Mouse (Mus musculus): ENCODE data around the gene Etnk2. TPM values are rescaled to one million over a fixed set of nuclear protein-coding genes. Genes with fewer than 3 reads are reported as not detected.

Etnk2 gene
- polyA plus RNA-seq, 1 experiment from 2014 or later = 4.9 TPM

DNA sequence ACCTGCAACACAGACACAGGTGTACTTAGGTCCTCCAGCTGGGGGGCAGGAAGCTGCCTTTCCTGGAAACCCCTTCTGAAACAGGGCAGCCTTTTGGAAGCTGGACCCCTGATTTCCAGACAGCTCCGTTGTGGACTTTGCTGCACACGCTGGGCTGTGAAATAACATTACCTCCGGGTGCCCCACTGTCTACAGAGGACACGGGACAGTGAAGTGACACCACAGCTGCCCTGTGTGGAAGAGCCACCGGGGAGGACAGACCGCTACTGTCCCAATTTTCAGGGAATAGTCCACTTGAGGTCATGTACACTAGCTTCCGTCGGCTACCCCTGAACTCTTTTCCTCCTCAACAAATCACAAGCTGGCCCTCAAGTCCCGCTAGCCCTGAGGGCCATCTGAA is 44.9 kb downstream of the Etnk2 start:
- no peak overlapping the region for H3K27ac ChIP-seq (ENCODE audit: low read length)
- WGBS = 33% methylated on average over 9 of the region's 9 CpGs

GRCm38 (mm10) chr1:133408880-133409516 is 45.6 kb downstream of the Etnk2 start:
- 0 out of 2 replicates have a peak, but pooled peaks cover 3% of the 10 kb centered on the region for H3K36me3 ChIP-seq (ENCODE audit: insufficient read depth, low read length)
- H3K9ac ChIP-seq (replicated peaks; ENCODE audit: low read length) = peak overlapping the region; percentile 42
- H3K4me3 ChIP-seq (ENCODE audit: low read length) = no peak overlapping the region
- H3K27me3 ChIP-seq (ENCODE audit: insufficient read depth, low read length) = no peaks in the 10 kb centered on the region
- H3K4me1 ChIP-seq (ENCODE audit: insufficient read depth, low read length) = peaks cover 55% of the 10 kb centered on the region
- H3K4me2 ChIP-seq (replicated peaks; ENCODE audit: low read depth, low read length) = no peak overlapping the region
- H3K9me3 ChIP-seq (ENCODE audit: low read length) = no peaks in the 10 kb centered on the region
- no peak for ATAC-seq (ENCODE audit: low FRiP score, low TSS enrichment)
- 17% methylated on average over 6 of the region's 6 CpGs for WGBS
- no peak overlapping the region; the same call in 1 of the 2 replicates for H3K27ac ChIP-seq (ENCODE audit: low read length)

More for the DNA sequence above, 44.9 kb downstream of the Etnk2 start:
- Histone ChIP-seq H3K9ac (replicated peaks; ENCODE audit: low read length) (no peak overlapping the region), H3K36me3 (ENCODE audit: insufficient read depth, low read length) (0 out of 2 replicates have a peak, but pooled peaks cover 3% of the 10 kb centered on the region), H3K4me3 (ENCODE audit: low read length) (no peak overlapping the region), H3K4me2 (replicated peaks; ENCODE audit: low read depth, low read length) (no peak overlapping the region), H3K27me3 (ENCODE audit: insufficient read depth, low read length) (no peaks in the 10 kb centered on the region), H3K4me1 (ENCODE audit: insufficient read depth, low read length) (peaks cover 48% of the 10 kb centered on the region), H3K9me3 (ENCODE audit: low read length) (no peaks in the 10 kb centered on the region)
- no peak for ATAC-seq (ENCODE audit: low FRiP score, low TSS enrichment)

DNA sequence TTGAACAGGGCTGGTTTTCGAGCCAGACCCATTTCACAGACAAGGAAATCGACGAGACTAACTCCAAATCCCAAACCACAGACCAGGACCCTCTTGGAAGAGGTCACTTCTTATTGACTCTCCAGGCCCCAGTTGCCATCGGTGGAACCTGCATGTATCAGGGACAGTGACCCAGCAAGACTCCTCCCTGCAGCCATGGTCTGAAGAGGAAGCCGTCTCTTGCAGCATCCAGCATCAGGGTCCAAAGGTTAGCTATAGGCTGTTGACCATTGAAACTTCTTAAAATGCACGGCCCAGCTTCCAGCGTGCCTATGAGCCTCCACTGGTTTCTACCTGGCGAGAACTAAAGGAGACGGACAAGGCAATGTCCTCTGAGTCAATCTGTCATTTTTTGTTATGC is 46.4 kb downstream of the Etnk2 start:
- Histone ChIP-seq H3K9me3 (ENCODE audit: low read length) (no peaks in the 10 kb centered on the region), H3K4me3 (ENCODE audit: low read length) (no peak overlapping the region), H3K4me1 (ENCODE audit: insufficient read depth, low read length) (peaks cover 63% of the 10 kb centered on the region), H3K9ac (replicated peaks; ENCODE audit: low read length) (no peak overlapping the region), H3K4me2 (replicated peaks; ENCODE audit: low read depth, low read length) (no peak overlapping the region), H3K36me3 (ENCODE audit: insufficient read depth, low read length) (0 out of 2 replicates have a peak, but pooled peaks cover 3% of the 10 kb centered on the region), H3K27ac (ENCODE audit: low read length) (no peak overlapping the region), H3K27me3 (ENCODE audit: insufficient read depth, low read length) (no peaks in the 10 kb centered on the region)
- 61% methylated on average over 9 of the region's 9 CpGs for WGBS
- ATAC-seq (ENCODE audit: low FRiP score, low TSS enrichment) = no peak

DNA sequence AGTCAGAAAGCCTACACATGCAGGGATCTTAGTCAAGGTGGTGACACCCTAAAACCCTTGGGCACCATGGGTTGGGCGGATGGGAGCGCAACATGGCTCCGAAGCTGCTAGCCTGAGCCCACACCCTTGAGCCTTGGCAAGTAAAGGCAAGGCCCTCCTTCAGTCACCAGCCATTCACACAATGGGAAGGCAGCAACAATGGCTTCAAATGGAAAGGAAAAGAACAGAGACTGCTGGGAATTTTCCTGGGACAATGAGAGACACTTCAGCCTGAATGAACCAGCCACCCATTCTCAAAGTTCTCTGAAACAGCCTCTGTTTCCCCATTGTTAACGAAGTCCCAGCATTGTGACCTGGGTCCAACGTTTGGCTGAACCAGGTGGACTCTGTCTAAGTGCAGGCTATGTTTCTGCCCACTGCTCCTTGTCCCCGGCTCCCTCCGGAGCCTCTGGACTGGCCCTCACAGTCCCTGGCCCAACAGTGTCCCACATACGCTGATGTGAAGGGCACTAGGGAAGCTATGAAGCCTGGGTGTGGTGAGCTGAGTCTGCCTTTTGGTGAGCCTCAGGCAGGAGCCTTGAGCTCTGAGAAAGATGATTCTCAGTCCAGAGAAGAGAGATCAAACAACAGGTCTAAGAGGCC is 48.3 kb downstream of the Etnk2 start:
- ATAC-seq (ENCODE audit: low FRiP score, low TSS enrichment) = no peak
- Histone ChIP-seq H3K4me2 (replicated peaks; ENCODE audit: low read depth, low read length) (no peak overlapping the region), H3K9ac (replicated peaks; ENCODE audit: low read length) (no peak overlapping the region), H3K4me1 (ENCODE audit: insufficient read depth, low read length) (peaks cover 81% of the 10 kb centered on the region), H3K4me3 (ENCODE audit: low read length) (no peak overlapping the region), H3K27me3 (ENCODE audit: insufficient read depth, low read length) (no peaks in the 10 kb centered on the region), H3K36me3 (ENCODE audit: insufficient read depth, low read length) (no peaks in the 10 kb centered on the region), H3K9me3 (ENCODE audit: low read length) (no peaks in the 10 kb centered on the region), H3K27ac (ENCODE audit: low read length) (no peak overlapping the region)
- 79% methylated on average over 8 of the region's 8 CpGs for WGBS

- no peak overlapping the region for H3K4me3 ChIP-seq (ENCODE audit: low read length)
- ATAC-seq (ENCODE audit: low FRiP score, low TSS enrichment) = peak; percentile 29; the same call in 1 of the 2 replicates
- no peak overlapping the region for H3K9ac ChIP-seq (replicated peaks; ENCODE audit: low read length)
- H3K9me3 ChIP-seq (ENCODE audit: low read length) = no peaks in the 10 kb centered on the region
- no peaks in the 10 kb centered on the region for H3K36me3 ChIP-seq (ENCODE audit: insufficient read depth, low read length)
- 23% methylated on average over 9 of the region's 9 CpGs for whole genome bisulfite sequencing
- no peaks in the 10 kb centered on the region for H3K27me3 ChIP-seq (ENCODE audit: insufficient read depth, low read length)
- peaks cover 92% of the 10 kb centered on the region for H3K4me1 ChIP-seq (ENCODE audit: insufficient read depth, low read length)
- H3K27ac ChIP-seq (ENCODE audit: low read length) = peak overlapping the region; percentile 76
- 0 out of 2 replicates have a peak overlapping the region, but pooled peaks have one; percentile 10 for H3K4me2 ChIP-seq (replicated peaks; ENCODE audit: low read depth, low read length)
Observed at GRCm38 (mm10) chr1:133412941-133413340, 49.6 kb downstream of the Etnk2 start.

DNA sequence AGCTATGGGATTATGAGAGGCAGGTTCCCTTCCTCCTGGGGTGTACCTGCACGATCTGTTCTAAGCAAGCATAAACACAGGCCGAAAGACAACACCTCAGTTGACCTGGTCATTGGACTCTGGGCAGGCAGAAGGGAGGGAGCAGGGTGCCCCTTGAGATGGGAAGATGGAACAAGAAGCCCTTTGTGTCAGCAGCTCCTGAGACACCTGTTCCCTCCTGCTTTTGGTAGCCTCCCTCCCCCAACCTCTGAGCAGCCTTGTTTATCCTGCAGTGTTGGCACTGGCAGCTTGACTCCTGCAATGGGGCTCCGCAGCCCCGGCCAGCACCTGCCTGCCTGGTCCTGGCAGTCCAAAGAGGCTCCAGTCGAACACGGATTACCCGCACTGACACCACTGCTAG is 51.7 kb downstream of the Etnk2 start:
- Histone ChIP-seq H3K4me1 (ENCODE audit: insufficient read depth, low read length) (peaks cover 92% of the 10 kb centered on the region), H3K4me2 (replicated peaks; ENCODE audit: low read depth, low read length) (0 out of 2 replicates have a peak overlapping the region, but pooled peaks have one; percentile 6)

DNA sequence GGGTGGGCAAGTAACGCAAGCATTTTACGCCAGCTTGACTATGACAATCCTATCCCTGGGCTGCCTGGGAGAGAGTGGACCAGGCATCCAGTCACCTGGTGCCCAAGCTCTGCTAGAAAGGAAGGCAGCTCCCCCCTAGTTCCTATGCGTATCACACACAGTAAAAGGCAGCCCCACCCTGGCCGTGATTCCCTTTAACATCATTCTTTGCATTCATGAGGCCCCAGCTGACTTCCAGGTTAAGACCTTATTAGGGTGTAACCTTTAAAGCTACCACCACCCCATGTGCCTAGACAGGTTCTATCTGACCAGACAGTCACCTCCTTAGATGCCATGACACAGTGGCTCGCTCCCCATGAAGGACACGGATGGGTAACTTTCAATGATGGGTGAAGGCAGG is 52.1 kb downstream of the Etnk2 start:
- Histone ChIP-seq H3K4me3 (ENCODE audit: low read length) (no peak overlapping the region), H3K27ac (ENCODE audit: low read length) (peak overlapping the region; percentile 64), H3K4me1 (ENCODE audit: insufficient read depth, low read length) (peaks cover 95% of the 10 kb centered on the region), H3K4me2 (replicated peaks; ENCODE audit: low read depth, low read length) (no peak overlapping the region), H3K9ac (replicated peaks; ENCODE audit: low read length) (0 out of 2 replicates have a peak overlapping the region, but pooled peaks have one; percentile 8), H3K27me3 (ENCODE audit: insufficient read depth, low read length) (no peaks in the 10 kb centered on the region), H3K9me3 (ENCODE audit: low read length) (no peaks in the 10 kb centered on the region), H3K36me3 (ENCODE audit: insufficient read depth, low read length) (no peaks in the 10 kb centered on the region)
- 49% methylated on average over 6 of the region's 6 CpGs for WGBS
- ATAC-seq (ENCODE audit: low FRiP score, low TSS enrichment) = no peak

More for the DNA sequence above, 51.7 kb downstream of the Etnk2 start:
- H3K9ac ChIP-seq (replicated peaks; ENCODE audit: low read length) = 0 out of 2 replicates have a peak overlapping the region, but pooled peaks have one; percentile 8
- no peak overlapping the region for H3K4me3 ChIP-seq (ENCODE audit: low read length)
- H3K27ac ChIP-seq (ENCODE audit: low read length) = peak overlapping the region; percentile 64
- H3K36me3 ChIP-seq (ENCODE audit: insufficient read depth, low read length) = no peaks in the 10 kb centered on the region
- ATAC-seq (ENCODE audit: low FRiP score, low TSS enrichment) = 0 out of 2 replicates have a peak, but pooled peaks have one; percentile 2
- H3K9me3 ChIP-seq (ENCODE audit: low read length) = no peaks in the 10 kb centered on the region
- no peaks in the 10 kb centered on the region for H3K27me3 ChIP-seq (ENCODE audit: insufficient read depth, low read length)
- WGBS = 45% methylated on average over 7 of the region's 7 CpGs

GRCm38 (mm10) chr1:133416472-133416871 is 53.1 kb downstream of the Etnk2 start:
- Histone ChIP-seq H3K4me3 (ENCODE audit: low read length) (no peak overlapping the region), H3K36me3 (ENCODE audit: insufficient read depth, low read length) (no peaks in the 10 kb centered on the region), H3K4me1 (ENCODE audit: insufficient read depth, low read length) (peaks cover 99% of the 10 kb centered on the region), H3K4me2 (replicated peaks; ENCODE audit: low read depth, low read length) (no peak overlapping the region), H3K9ac (replicated peaks; ENCODE audit: low read length) (0 out of 2 replicates have a peak overlapping the region, but pooled peaks have one; percentile 5), H3K27ac (ENCODE audit: low read length) (no peak overlapping the region), H3K27me3 (ENCODE audit: insufficient read depth, low read length) (no peaks in the 10 kb centered on the region), H3K9me3 (ENCODE audit: low read length) (no peaks in the 10 kb centered on the region)
- WGBS = 85% methylated on average over 7 of the region's 7 CpGs
- ATAC-seq (ENCODE audit: low FRiP score, low TSS enrichment) = no peak

GRCm38 (mm10) chr1:133417113-133417512 is 53.7 kb downstream of the Etnk2 start:
- no peak for ATAC-seq (ENCODE audit: low FRiP score, low TSS enrichment)
- WGBS = 72% methylated on average over 3 of the region's 3 CpGs
- no peaks in the 10 kb centered on the region for H3K36me3 ChIP-seq (ENCODE audit: insufficient read depth, low read length)
- no peaks in the 10 kb centered on the region for H3K9me3 ChIP-seq (ENCODE audit: low read length)
- H3K27me3 ChIP-seq (ENCODE audit: insufficient read depth, low read length) = no peaks in the 10 kb centered on the region
- peaks cover 100% of the 10 kb centered on the region for H3K4me1 ChIP-seq (ENCODE audit: insufficient read depth, low read length)
- H3K27ac ChIP-seq (ENCODE audit: low read length) = 0 out of 2 replicates have a peak overlapping the region, but pooled peaks have one; percentile 93
- H3K4me3 ChIP-seq (ENCODE audit: low read length) = no peak overlapping the region
- H3K4me2 ChIP-seq (replicated peaks; ENCODE audit: low read depth, low read length) = no peak overlapping the region
- H3K9ac ChIP-seq (replicated peaks; ENCODE audit: low read length) = peak overlapping the region; percentile 82; the same call in 1 of the 2 replicates

DNA sequence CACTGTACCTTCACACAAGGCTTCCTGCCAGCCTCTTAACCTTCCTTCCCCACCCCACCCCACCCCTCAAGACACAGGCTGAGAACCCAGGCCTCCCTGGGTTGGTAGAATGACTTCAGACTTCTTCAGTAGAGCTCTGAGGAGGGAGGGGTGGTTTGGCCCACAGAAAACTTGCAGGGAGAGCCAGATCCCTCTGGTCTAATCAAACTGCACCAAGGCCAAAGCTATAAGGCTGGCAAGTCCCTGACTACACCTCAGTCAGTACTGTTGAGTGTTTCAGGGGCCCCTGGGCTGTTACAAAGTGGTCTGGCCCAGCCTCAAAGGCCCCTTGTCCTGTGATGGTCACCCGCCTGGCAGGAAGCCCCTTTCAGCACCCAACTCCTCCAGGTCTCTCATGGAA is 54.2 kb downstream of the Etnk2 start:
- Histone ChIP-seq H3K36me3 (ENCODE audit: insufficient read depth, low read length) (no peaks in the 10 kb centered on the region), H3K4me3 (ENCODE audit: low read length) (peak overlapping the region; percentile 54), H3K27ac (ENCODE audit: low read length) (peak overlapping the region; percentile 93), H3K9me3 (ENCODE audit: low read length) (no peaks in the 10 kb centered on the region), H3K4me2 (replicated peaks; ENCODE audit: low read depth, low read length) (peak overlapping the region; percentile 67), H3K27me3 (ENCODE audit: insufficient read depth, low read length) (no peaks in the 10 kb centered on the region), H3K4me1 (ENCODE audit: insufficient read depth, low read length) (peaks cover 97% of the 10 kb centered on the region), H3K9ac (replicated peaks; ENCODE audit: low read length) (peak overlapping the region; percentile 82)
- no peak for ATAC-seq (ENCODE audit: low FRiP score, low TSS enrichment)
- 46% methylated on average over 1 of the region's 1 CpGs for WGBS
